Mouse (Mus musculus) 416B (cell line): ENCODE measurements around the gene Gm2026.
"Not testable (repeated sequence)": the region's sequence is repeated elsewhere in the genome, so short reads cannot be mapped to it uniquely, and the experiment has no call there.

Experiments used
- DNase-seq: peaks from one replicate; pipeline ENCODE4 v3.0.0; 2011; ENCODE audit warnings: low read depth

Gene Gm2026

DNA sequence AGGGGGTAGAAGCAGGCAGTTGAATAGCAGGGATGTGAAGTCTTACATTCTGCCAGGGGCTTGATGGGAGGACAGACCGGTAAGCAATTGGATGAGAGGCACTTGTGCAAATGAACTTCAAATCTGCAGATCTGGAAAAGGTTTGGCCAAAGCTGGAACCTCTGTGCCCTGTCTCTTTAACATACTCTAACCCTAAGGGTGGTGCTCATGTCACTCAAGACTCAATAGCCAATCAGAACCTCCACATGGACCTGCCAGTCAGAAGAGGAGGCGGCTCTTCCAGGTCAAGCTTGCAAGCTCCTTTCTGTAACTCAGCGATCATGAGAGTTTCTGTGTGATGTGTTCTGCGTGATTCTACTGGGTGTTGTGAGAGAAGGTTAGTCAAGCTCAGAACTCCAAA lies at the start of gene Gm2026:
Gene Gm2026 (plus strand): TSS at position 301 of the 400 bp plus-strand sequence.
- DNase-seq = not testable (repeated sequence)

DNA sequence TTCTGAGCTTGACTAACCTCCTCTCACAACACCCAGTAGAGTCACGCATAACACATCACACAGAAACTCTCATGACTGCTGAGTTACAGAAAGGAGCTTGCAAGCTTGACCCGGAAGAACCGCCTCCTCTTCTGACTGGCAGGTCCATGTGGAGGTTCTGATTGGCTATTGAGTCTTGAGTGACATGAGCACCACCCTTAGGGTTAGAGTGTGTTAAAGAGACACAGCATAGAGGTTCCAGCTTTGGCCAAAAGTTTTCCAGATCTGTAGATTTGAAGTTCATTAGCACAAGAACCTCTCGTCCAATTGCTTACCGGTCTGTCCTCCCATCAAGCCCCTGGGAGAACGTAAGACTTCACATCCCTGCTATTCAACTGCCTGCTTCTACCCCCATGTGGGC lies 34.1 kb upstream of the Gm2026 start, which contains the start of gene Zfp966:
Gene Zfp966 (minus strand): TSS at position 101 of the 400 bp plus-strand sequence.
- DNase-seq = not testable (repeated sequence)
